Mouse (Mus musculus) frontal cortex, adult 2 months (tissue): ENCODE measurements at regions not wholly inside any gene's neighbourhood (a gene's known extent, or its start where the extent isn't known, plus 50 kb on each side); places are given as distances from the start of the nearest gene placed in this dataset.

Source experiments
- DNase-seq, 2 experiments: peaks; one replicate each; pipeline ENCODE4 v3.0.0; 2022; ENCODE audit warnings: low spot score in 1 of 2; ENCODE audit errors: extremely low spot score in 1 of 2

GRCm38 (mm10) chr5:61943376-61943775 lies 134.8 kb downstream of the G6pd2 start:
- no peak for DNase-seq

- no peak for DNase-seq
These were observed 176.6 kb downstream of the G6pd2 start for GRCm38 (mm10) chr5:61985211-61985610.

- DNase-seq: no peak
These were observed 210.9 kb downstream of the G6pd2 start for GRCm38 (mm10) chr5:62019506-62019905.

GRCm38 (mm10) chr5:62020260-62020659 lies 211.6 kb downstream of the G6pd2 start:
- DNase-seq: no peak

GRCm38 (mm10) chr5:62041475-62041874 lies 232.9 kb downstream of the G6pd2 start:
- peak; percentile 21 to 34 for DNase-seq

- peak; percentile 5 to 20 for DNase-seq
These were observed 235.1 kb downstream of the G6pd2 start for GRCm38 (mm10) chr5:62043678-62044077.

- DNase-seq: peak in 1 of 2 experiments; percentile 11
These were observed 270.4 kb downstream of the G6pd2 start for GRCm38 (mm10) chr5:62078998-62079397.

GRCm38 (mm10) chr5:62089538-62089937 lies 280.9 kb downstream of the G6pd2 start:
- peak in 1 of 2 experiments; percentile 61 for DNase-seq

- DNase-seq: no peak
These were observed 287.4 kb downstream of the G6pd2 start for GRCm38 (mm10) chr5:62096052-62096451.

- DNase-seq: no peak
These were observed 304.6 kb downstream of the G6pd2 start for GRCm38 (mm10) chr5:62113226-62113625.

- DNase-seq: no peak
These were observed 305.0 kb downstream of the G6pd2 start for GRCm38 (mm10) chr5:62113664-62114063.

GRCm38 (mm10) chr5:62145178-62145577 lies 336.6 kb downstream of the G6pd2 start:
- no peak for DNase-seq

- DNase-seq: no peak
These were observed 338.8 kb downstream of the G6pd2 start for GRCm38 (mm10) chr5:62147399-62147798.

GRCm38 (mm10) chr5:62160528-62160927 lies 351.9 kb downstream of the G6pd2 start:
- peak in 1 of 2 experiments; percentile 43 for DNase-seq

GRCm38 (mm10) chr5:62192073-62192472 lies 383.5 kb downstream of the G6pd2 start:
- DNase-seq: no peak

GRCm38 (mm10) chr5:62205384-62205783 lies 396.8 kb downstream of the G6pd2 start:
- DNase-seq: no peak
